In the genomic region with DNA sequence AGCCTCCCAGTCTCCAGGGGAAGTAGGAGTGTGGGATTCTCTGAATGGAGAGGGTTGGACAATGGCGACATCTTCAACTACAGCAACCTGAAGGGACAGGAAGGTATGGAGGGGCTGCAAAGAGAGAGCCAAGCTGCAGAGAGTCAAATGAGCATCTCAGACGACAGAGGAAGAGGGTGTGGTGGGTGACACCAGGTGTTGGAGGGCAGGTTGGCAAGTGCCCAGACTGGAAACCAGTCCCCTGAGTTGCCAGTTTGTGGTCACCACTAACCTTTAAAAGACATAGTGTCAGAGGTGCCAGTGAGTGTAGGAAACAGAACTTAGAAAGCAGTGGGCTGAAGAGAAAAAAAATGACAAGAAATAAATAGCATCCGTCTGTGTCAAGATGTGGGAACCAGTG, we compare ENCODE assay signal across 23 mouse cellular contexts. TPM values are rescaled to one million over a fixed set of nuclear protein-coding genes. Genes with fewer than 3 reads are reported as not detected.
DNase-seq lines count a peak whose midpoint lies in the region; ATAC-seq and TF ChIP-seq lines count a peak whose summit lies in the region.
"Had no signal": no experiment of that assay in that cellular context is flagged by ENCODE, and none has a peak within 500 bp of the region (broad histone marks: within the 10 kb centered on the region; RNA-seq: fewer than 3 reads in every experiment).

No protein-coding gene starts in this region.

- H3K27me3 ChIP-seq in thymus, adult 2 months (ENCODE audit: control insufficient read depth, insufficient read depth, low read length), result no peaks in the 10 kb centered on the region
- no peaks in the 10 kb centered on the region for H3K27me3 ChIP-seq in forebrain, embryonic 14.5 days (replicated peaks; ENCODE audit: control insufficient read depth, insufficient read depth, low read length)
- H3K27me3 ChIP-seq: heart, embryonic 13.5 days; intestine, embryonic 15.5 days; limb, embryonic 15.5 days had no signal

- no peak for TF ChIP-seq CTCF in thymus, adult 2 months (IDR thresholded peaks at IDR 0.05; ENCODE audit: borderline replicate concordance, control insufficient read depth, extremely low read depth, insufficient read depth, low read length, poor library complexity)

- H3K9ac ChIP-seq in forebrain, embryonic 14.5 days (ENCODE audit: low read length), result no peak overlapping the region
- H3K9ac ChIP-seq: heart, embryonic 13.5 days; intestine, embryonic 15.5 days; limb, embryonic 15.5 days; lung, embryonic 14.5 days had no signal

- peak; percentile 7 for DNase-seq in thymus, adult 2 months
- no peak for DNase-seq in thymus, postnatal 36 days
- DNase-seq in thymus, postnatal 4 days, result peak; percentile 10
- DNase-seq in cerebellum, postnatal 14 days, result no peak
- DNase-seq in forebrain, embryonic 14.5 days (ENCODE audit: low spot score), result no peak
- DNase-seq: cerebellum, adult 11-12 months; gastrocnemius, postnatal 36 days; layer of hippocampus, adult 9-11 months; lung, embryonic 14.5 days; right cerebral cortex, postnatal 14 days had no signal

- H3K36me3 ChIP-seq in thymus, adult 2 months (ENCODE audit: control insufficient read depth, insufficient read depth, low read length), result no peaks in the 10 kb centered on the region
- H3K36me3 ChIP-seq in forebrain, embryonic 14.5 days (ENCODE audit: control insufficient read depth, insufficient read depth, low read length), result no peaks in the 10 kb centered on the region
- H3K36me3 ChIP-seq: forebrain, embryonic 10.5 days; heart, embryonic 13.5 days; intestine, embryonic 15.5 days; limb, embryonic 15.5 days; midbrain, embryonic 10.5 days had no signal

- no peak for TF ChIP-seq POLR2A in thymus, adult 2 months (IDR thresholded peaks at IDR 0.05; ENCODE audit: control insufficient read depth, extremely low read depth, insufficient read depth, low read length, poor library complexity)

- no peak overlapping the region for H3K4me2 ChIP-seq in forebrain, embryonic 14.5 days (ENCODE audit: low read length)
- H3K4me2 ChIP-seq: heart, embryonic 13.5 days; intestine, embryonic 15.5 days; limb, embryonic 15.5 days; lung, embryonic 14.5 days had no signal

- H3K4me3 ChIP-seq in thymus, adult 2 months (ENCODE audit: control insufficient read depth, insufficient read depth, low read length), result no peak overlapping the region
- H3K4me3 ChIP-seq in forebrain, embryonic 14.5 days (ENCODE audit: low read depth, low read length), result no peak overlapping the region
- H3K4me3 ChIP-seq: forebrain, embryonic 10.5 days; heart, embryonic 13.5 days; intestine, embryonic 15.5 days; limb, embryonic 15.5 days; midbrain, embryonic 10.5 days had no signal

- peaks cover 4% of the 10 kb centered on the region for H3K4me1 ChIP-seq in thymus, adult 2 months (replicated peaks; ENCODE audit: control insufficient read depth, insufficient read depth, low read length)
- H3K4me1 ChIP-seq in forebrain, embryonic 14.5 days (ENCODE audit: control insufficient read depth, insufficient read depth, low read length), result no peaks in the 10 kb centered on the region
- H3K4me1 ChIP-seq: forebrain, embryonic 10.5 days; heart, embryonic 13.5 days; intestine, embryonic 15.5 days; limb, embryonic 15.5 days; midbrain, embryonic 10.5 days had no signal

- peak; percentile 79 for ATAC-seq in activated CD4-positive, CD25-positive, alpha-beta regulatory T cell, adult 4 months
- peak; percentile 59 for ATAC-seq in monocyte, adult 5-6 weeks (replicated peaks; ENCODE audit: insufficient number of reproducible peaks, low FRiP score, low TSS enrichment, poor library complexity, severe bottlenecking)
- ATAC-seq in forebrain, embryonic 14.5 days, result no peak
- ATAC-seq: intestine, embryonic 15.5 days had no signal

- 9% methylated on average over 3 of the region's 3 CpGs for WGBS in thymus, adult 2 months
- 89% methylated on average over 3 of the region's 3 CpGs for WGBS in forebrain, embryonic 14.5 days

- H3K27ac ChIP-seq in thymus, adult 2 months (ENCODE audit: control insufficient read depth, insufficient read depth, low read length), result no peak overlapping the region
- H3K27ac ChIP-seq in forebrain, embryonic 14.5 days (ENCODE audit: low read depth, low read length), result no peak overlapping the region
- H3K27ac ChIP-seq: forebrain, embryonic 10.5 days; heart, embryonic 13.5 days; intestine, embryonic 15.5 days; kidney, postnatal 0 days; limb, embryonic 15.5 days; midbrain, embryonic 10.5 days had no signal

- H3K9me3 ChIP-seq in forebrain, embryonic 14.5 days (replicated peaks; ENCODE audit: control insufficient read depth, low read length), result no peaks in the 10 kb centered on the region; the same call in 1 of the 2 replicates
- H3K9me3 ChIP-seq: forebrain, embryonic 10.5 days; intestine, embryonic 15.5 days; midbrain, embryonic 10.5 days had no signal

RNA-seq across cellular contexts. Expression of a gene that starts 28.2 kb away (rescaled TPM):
- polyA plus RNA-seq in thymus, adult 2 months (2012; rRNA removed), result 0.24 TPM in 1 of 2 replicates, not detected in the other
- 1 to 10 TPM; 8.9 to 9.8 TPM for polyA plus RNA-seq in activated CD4-positive, CD25-positive, alpha-beta regulatory T cell, adult 4 months (2017; shearing (Covaris generic))
- total RNA-seq in monocyte, adult 5-6 weeks (2017), result 59.4 to 177 TPM (median 69.7 TPM) in 3 replicates
- polyA plus RNA-seq in forebrain, embryonic 14.5 days (2014; fragmentation: Nextera tagmentation; extraction: Ambion mirVana), result not detected in 2 replicates
- total RNA-seq: gastrocnemius, postnatal 36 days; left cerebral cortex, postnatal 10 days had no signal
- polyA plus RNA-seq: cortical plate, adult 2 months; embryonic facial prominence, embryonic 14.5 days; forebrain, embryonic 10.5 days; heart, embryonic 13.5 days; hindbrain, embryonic 11.5 days; intestine, embryonic 15.5 days; kidney, postnatal 0 days; limb, embryonic 15.5 days; lung, embryonic 14.5 days; midbrain, embryonic 10.5 days; stomach, embryonic 14.5 days had no signal

Comparison
In these comparisons a context has a peak if more than half of its experiments do, and no peak if none do; other contexts are left out.
1. DNase-seq: peak in thymus, adult 2 months (single experiment) and thymus, postnatal 4 days (single experiment); none in thymus, postnatal 36 days (0 of 2), cerebellum, postnatal 14 days (0 of 2) and forebrain, embryonic 14.5 days (single experiment).